Mouse (Mus musculus) bone marrow macrophage, adult 2 months (primary cell): ENCODE data around the gene B3gnt7. TPM values are rescaled to one million over a fixed set of nuclear protein-coding genes. Genes with fewer than 3 reads are reported as not detected.

Source experiments
- H3K27ac ChIP-seq: 2 replicates; pipeline ENCODE4 v1.5.1; 2012; ENCODE audit warnings: low read depth, low read length; ENCODE audit not compliant: insufficient read depth
- H3K4me1 ChIP-seq: 2 replicates; pipeline ENCODE4 v1.6.1; 2012; ENCODE audit warnings: low read length; ENCODE audit not compliant: control insufficient read depth, insufficient read depth
- H3K4me3 ChIP-seq: 2 replicates; pipeline ENCODE4 v1.5.1; 2012; ENCODE audit warnings: mild to moderate bottlenecking, low read length, moderate library complexity; ENCODE audit not compliant: insufficient read depth
- CTCF ChIP-seq: IDR thresholded peaks from 2 replicates; pipeline ENCODE4 v1.5.1; 2012; ENCODE audit warnings: low read depth, mild to moderate bottlenecking, low read length, moderate library complexity
- POLR2A ChIP-seq: IDR thresholded peaks from 2 replicates; pipeline ENCODE4 v1.6.1; 2012; ENCODE audit warnings: mild to moderate bottlenecking, low read depth, low read length, borderline replicate concordance
- polyA plus RNA-seq: library from polyadenylated mRNA; stranded (reverse); fragments of >200 nt; gene quantifications from 2 replicates; pipeline ENCODE4 v1.2.4, GENCODE M21; 2012; ENCODE audit not compliant: missing spikeins, insufficient read depth, insufficient read length

The B3gnt7 gene
- polyA plus RNA-seq, 1 experiment, result 0.21 TPM

DNA sequence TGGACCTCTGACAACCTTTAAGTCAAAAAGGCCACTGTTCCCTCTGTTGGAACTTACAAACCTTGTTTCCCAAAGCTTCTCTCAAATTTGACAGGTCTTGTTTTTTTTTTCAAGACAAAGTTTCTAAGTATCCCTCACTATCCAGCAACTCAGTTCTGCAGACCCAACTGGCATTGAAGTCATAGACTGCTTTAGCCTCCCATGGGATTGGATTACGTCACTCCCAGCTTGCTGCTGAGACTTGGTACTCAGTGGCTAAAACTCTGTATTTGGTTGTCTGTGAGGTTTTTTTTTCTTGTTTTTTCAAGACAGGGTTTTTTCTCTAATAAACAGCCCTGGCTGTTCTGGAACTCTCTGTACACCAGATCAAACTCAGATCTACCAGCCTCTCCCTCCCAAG lies 47.1 kb downstream of the B3gnt7 start:
- H3K27ac ChIP-seq, result no peak overlapping the region
- no peak for TF ChIP-seq POLR2A
- no peak for TF ChIP-seq CTCF

DNA sequence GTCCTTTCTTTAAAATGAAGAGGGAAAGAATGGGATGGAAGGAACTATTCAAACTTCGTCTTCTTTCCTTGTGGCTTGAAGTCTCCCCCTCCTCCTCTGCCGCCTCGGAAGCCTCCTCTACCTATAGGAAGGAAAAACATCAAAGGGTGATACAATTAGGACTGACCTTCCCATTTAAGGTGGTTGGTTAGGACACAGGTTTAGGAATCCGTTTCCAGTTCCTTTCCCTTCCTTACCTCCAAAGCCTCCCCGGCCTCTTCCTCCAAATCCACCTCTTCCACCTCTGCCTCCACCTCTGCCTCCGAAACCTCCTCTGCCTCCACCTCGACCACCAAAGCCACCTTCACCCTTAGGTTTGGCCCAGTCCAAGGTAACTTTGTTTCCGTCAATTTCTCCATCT lies 47.9 kb downstream of the B3gnt7 start:
- TF ChIP-seq CTCF (no peak), POLR2A (no peak)
- Histone ChIP-seq H3K4me1 (peaks cover 10% of the 10 kb centered on the region), H3K27ac (no peak overlapping the region), H3K4me3 (no peak overlapping the region)

More for the DNA sequence above, 47.1 kb downstream of the B3gnt7 start:
- Histone ChIP-seq H3K4me1 (peaks cover 18% of the 10 kb centered on the region), H3K4me3 (no peak overlapping the region)

DNA sequence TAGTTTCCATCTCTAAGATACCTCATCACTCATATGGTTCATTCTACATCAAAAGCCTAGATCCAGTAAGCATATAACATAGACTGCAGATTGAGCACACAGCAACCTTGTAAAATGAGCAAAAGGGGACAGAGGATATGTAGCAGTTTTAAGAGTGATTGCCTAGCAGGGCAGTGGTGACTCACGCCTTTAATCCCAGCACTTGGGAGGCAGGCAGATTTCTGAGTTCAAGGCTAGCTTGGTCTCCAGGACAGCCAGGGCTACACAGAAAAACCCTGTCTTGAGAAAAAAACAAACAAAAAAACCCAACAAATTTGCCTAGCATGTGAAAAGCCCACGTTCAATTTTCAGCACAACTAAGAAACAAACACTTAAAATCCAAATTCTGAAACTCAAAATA lies 51.6 kb downstream of the B3gnt7 start:
- Histone ChIP-seq H3K27ac (no peak overlapping the region), H3K4me1 (peaks cover 15% of the 10 kb centered on the region), H3K4me3 (no peak overlapping the region)
- TF ChIP-seq POLR2A, result no peak
- no peak for TF ChIP-seq CTCF

Other genes starting within 250 kb of the B3gnt7 start
- gene Psmd1, start 238.4 kb upstream of the B3gnt7 start, polyA plus RNA-seq, result 70.2 and 83.4 TPM in 2 replicates
- 0.39 and 0.76 TPM in 2 replicates for gene Htr2b, start 190.9 kb upstream of the B3gnt7 start, polyA plus RNA-seq
- gene Gm21972, start 169.2 kb upstream of the B3gnt7 start, polyA plus RNA-seq, result not detected in 2 replicates
- 3.1 and 4.8 TPM in 2 replicates for gene Armc9, start 148.1 kb upstream of the B3gnt7 start, polyA plus RNA-seq
- 189 and 191 TPM in 2 replicates for gene Ncl, start 56.6 kb downstream of the B3gnt7 start, polyA plus RNA-seq
- gene Nmur1, start 123.4 kb downstream of the B3gnt7 start, polyA plus RNA-seq, result not detected in 2 replicates
- not detected in 2 replicates for gene Tex44, start 123.5 kb downstream of the B3gnt7 start, polyA plus RNA-seq
- gene Ptma, start 223.9 kb downstream of the B3gnt7 start, polyA plus RNA-seq, result 1,364 and 1,417 TPM in 2 replicates